Mouse (Mus musculus) testis, adult 2 months (tissue): Measurements from ENCODE around the gene Zfp839.

Experiments used
- CTCF ChIP-seq: fragments of 200-500 bp; IDR thresholded peaks from 2 replicates; pipeline ENCODE4 v1.5.1; 2012; ENCODE audit warnings: low read depth, mild to moderate bottlenecking, inconsistent platforms, low read length, moderate library complexity; ENCODE audit not compliant: control insufficient read depth, insufficient read depth, insufficient replicate concordance
- POLR2A ChIP-seq: fragments of 200-500 bp; IDR thresholded peaks from 2 replicates; pipeline ENCODE4 v1.6.1; 2012; ENCODE audit warnings: low read depth, mild to moderate bottlenecking, inconsistent platforms, low read length, moderate library complexity; ENCODE audit not compliant: control insufficient read depth

GRCm38 (mm10) chr12:110888106-110888505 lies 38.1 kb downstream of the Zfp839 start:
- TF ChIP-seq POLR2A (no peak), CTCF (no peak)
